Mouse (Mus musculus): Measurements from ENCODE around the gene Cyfip1.
"Not testable (repeated sequence)": the region's sequence is repeated elsewhere in the genome, so short reads cannot be mapped to it uniquely, and the experiment has no call there.

The Cyfip1 gene

DNA sequence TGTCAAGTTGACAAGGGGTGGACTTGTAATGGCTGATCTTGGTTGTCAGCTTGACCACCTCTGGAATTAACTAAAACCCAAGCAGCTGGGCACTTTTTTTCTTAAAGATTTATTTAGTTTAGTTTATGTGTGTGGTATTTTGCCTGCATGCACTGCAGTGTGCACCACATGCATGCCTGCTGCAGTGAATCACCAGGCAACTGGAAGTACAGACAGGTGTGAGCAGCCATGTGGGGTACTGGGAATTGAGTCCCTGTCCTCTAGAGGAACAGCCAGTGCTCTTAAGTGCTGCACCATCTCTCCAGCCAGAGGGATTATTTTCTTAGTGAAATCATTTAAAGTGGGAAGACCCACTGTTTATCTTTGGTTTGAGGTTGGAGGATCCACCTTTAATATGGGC lies 23.5 kb downstream of the Cyfip1 start:
- no peak for DNase-seq (ENCODE audit: low spot score in 2 of 2)

GRCm38 (mm10) chr7:55865750-55866416 lies 24.3 kb downstream of the Cyfip1 start:
- no peak for DNase-seq (ENCODE audit: low spot score in 2 of 2)

DNA sequence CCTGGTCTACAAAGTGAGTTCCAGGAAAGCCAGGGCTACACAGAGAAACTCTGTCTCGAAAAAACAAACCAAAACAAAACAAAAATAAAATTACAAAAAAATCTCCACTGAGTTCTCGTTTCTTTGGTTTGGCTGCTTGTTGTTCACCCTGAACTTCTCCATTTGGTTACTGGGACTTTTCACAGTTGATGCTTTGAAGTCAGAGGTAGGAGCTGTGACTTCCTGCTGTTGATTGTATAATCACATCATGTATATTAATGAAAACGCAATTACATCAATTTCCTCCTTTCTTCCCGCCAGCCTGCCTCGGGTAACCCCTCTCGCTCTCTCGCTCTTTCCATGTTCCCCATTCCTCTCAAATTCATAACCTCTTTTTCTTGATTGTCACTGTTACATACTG lies 26.7 kb downstream of the Cyfip1 start:
- no peak for DNase-seq (ENCODE audit: low spot score in 2 of 2)

DNA sequence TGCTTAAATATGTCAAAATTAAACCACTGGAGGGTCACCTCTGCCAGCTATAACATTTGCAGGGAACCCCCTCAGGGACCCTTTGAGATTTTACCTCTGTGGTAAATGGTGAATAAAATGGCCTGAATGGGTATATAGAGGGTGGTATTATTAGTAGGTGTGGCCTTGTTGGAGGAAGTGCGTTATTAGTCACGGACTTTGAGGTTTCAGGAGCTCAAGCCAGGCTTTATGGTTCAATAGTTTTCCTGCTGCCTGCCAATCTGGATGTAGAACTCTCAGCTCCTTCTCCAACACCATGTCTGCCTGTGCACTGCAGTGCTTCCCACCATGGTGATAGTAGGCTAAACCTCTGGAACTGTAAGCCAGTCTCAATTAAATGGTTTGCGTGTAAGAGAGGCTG lies 27.7 kb downstream of the Cyfip1 start:
- DNase-seq (ENCODE audit: low spot score in 2 of 2): no peak

DNA sequence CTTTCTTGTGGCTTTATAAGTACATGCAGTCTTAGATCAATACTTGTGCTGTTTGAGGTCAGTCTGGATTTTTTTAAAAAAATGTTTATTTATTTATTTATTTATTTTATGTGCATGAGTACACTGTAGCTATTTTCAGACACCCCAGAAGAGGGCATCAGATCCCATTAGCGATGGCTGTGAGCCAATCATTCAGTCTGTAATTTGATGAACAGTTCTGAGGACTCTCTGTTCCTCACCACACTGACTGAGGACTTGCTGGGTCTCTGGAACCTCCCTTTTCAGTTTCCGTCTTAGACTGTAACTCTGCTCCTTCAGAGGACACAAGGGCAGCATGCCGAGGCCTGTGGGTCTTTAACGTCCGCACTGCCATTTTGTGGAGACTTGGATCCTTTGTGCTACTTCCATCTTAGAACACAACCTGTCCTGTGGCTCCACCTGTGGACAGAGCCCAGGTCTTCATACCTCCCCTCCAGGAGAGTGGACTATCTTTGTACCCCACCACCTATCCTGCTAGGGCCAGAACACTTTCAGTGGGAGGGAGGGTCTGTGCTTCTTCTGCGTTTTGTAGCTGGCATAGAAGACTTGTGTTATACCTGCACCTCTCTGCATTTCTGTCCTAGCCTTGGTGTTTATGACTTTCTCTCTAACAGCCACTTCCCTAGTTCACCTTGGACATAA lies 28.9 kb downstream of the Cyfip1 start:
- no peak for DNase-seq (ENCODE audit: low spot score in 2 of 2)

DNA sequence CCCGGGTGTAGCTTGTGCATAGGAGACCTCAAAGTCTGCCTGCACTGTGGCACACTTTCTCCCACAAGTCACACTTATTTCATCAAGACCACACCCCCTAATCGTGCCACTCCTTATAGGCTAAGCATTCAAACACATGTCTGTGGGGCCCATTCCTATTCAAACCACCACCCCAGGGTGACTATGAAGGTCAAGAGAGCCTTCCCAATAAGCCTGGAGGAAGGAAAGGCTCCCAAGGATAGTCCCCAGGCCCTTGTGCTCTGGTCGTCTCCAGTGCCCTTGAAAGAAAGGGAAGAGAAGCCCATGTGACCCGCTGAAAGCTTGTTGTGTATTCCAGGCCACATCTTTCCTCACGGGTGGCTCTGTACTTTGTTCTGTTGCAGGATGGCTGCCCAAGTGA lies 29.9 kb downstream of the Cyfip1 start:
- DNase-seq (ENCODE audit: low spot score in 2 of 2): no peak

DNA sequence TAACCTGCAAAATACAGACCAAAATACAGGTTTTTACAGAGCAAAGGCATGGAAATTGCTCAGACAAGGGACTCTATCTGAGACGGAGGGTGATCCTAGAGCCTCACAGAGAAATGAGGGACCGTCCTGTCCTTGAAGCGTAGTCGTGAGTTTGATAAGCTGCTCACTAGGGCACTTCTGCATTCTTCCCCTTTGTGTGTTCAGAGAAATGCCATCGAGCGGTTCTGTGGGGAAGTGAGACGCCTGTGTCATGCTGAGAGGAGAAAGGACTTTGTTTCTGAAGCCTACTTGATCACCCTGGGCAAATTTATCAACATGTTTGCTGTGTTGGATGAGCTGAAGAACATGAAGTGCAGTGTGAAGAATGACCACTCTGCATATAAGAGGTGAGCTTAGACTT lies 33.2 kb downstream of the Cyfip1 start:
- no peak for DNase-seq (ENCODE audit: low spot score in 2 of 2)

GRCm38 (mm10) chr7:55877721-55878120 lies 36.2 kb downstream of the Cyfip1 start:
- DNase-seq (ENCODE audit: low spot score in 2 of 2): no peak

DNA sequence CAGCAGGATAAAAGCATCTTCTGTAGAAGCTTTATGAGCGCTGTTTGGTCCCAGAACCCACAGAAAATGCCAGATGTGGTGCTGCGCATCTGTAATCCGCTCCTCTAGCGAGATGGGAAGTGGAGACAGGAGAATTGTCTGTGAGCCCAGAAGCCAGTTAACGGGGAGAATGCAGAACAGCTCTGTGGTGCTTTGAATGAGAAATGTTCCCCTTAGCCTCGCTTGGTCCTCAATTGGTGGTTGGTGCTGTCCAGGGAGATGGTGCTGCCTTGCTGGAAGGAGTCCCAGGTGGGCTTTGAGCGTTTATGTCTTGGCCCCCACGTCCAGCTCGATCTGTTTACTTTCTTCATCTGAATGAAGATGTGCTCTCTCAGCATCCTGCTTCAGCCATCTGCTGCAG lies 39.3 kb downstream of the Cyfip1 start:
- no peak for DNase-seq (ENCODE audit: low spot score in 2 of 2)

- no peak for DNase-seq (ENCODE audit: low spot score in 2 of 2)
Observed at GRCm38 (mm10) chr7:55888603-55889002, 47.1 kb downstream of the Cyfip1 start.

GRCm38 (mm10) chr7:55889996-55890395 lies 48.5 kb downstream of the Cyfip1 start:
- DNase-seq (ENCODE audit: low spot score in 2 of 2): no peak

- DNase-seq (ENCODE audit: low spot score in 2 of 2): peak in 1 of 2 experiments; percentile 43
Observed at GRCm38 (mm10) chr7:55890731-55891130, 49.2 kb downstream of the Cyfip1 start.

DNA sequence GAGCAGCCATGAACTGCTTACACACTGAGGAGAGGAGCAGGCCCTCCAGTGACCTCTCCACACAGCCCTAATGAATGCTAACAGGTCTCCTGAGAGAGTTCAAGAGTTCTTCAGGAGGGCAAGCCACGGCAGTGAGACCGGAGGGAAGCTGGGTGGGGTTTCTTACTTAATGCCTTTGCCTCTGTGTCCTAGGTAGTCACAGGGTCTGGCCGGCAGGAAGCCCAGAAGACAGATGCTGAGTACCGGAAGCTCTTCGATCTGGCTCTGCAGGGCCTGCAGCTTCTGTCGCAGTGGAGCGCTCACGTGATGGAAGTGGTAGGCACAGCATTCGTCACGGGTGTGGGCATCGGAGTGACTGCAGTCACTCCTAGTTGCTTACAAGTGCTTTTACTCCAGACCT lies 50.3 kb downstream of the Cyfip1 start:
- no peak for DNase-seq (ENCODE audit: low spot score in 2 of 2)

DNA sequence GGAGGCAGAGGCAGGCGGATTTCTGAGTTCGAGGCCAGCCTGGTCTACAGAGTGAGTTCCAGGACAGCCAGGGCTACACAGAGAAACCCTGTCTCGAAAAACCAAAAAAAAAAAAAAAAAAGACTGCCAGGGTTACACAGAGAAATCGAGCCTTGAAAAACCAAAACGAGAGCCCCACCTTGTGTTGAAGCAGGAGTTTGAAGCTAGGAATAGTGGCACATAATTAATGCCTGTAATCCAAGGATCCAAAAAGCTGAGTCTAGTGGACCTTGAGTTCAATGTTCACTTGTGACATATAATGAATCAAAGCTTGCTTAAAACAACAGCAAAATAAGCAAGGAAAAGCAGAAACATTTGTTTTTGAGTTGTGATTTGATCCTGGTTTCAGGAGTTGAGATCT lies 62.2 kb downstream of the Cyfip1 start:
- no peak for DNase-seq (ENCODE audit: low spot score in 2 of 2)

GRCm38 (mm10) chr7:55905449-55905848 lies 63.9 kb downstream of the Cyfip1 start:
- no peak for DNase-seq (ENCODE audit: low spot score in 2 of 2)

- DNase-seq (ENCODE audit: low spot score in 2 of 2): no peak
Observed at GRCm38 (mm10) chr7:55909519-55909918, 68.0 kb downstream of the Cyfip1 start.

GRCm38 (mm10) chr7:55910356-55910755 lies 68.8 kb downstream of the Cyfip1 start:
- no peak for DNase-seq (ENCODE audit: low spot score in 2 of 2)

DNA sequence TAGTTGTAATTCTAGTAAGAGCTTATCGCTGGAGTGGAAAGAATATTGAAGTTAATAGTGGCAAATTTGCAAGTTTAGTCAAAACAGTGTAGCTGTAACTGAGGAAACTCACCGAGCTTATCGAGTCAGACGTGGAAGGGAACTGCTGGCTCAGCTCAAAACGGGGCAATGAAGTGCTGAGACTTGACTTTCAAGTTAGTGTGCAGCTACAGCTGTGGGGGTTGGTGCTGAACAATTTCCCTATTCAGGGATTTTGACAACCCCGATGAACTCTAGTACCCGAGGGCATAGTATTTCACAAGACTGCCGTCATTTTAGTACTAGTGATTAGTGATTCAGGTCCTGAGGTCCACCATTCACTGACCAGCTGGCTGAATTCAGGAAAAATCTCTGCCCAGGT lies 69.8 kb downstream of the Cyfip1 start:
- DNase-seq (ENCODE audit: low spot score in 2 of 2): peak; percentile 20 to 25

DNA sequence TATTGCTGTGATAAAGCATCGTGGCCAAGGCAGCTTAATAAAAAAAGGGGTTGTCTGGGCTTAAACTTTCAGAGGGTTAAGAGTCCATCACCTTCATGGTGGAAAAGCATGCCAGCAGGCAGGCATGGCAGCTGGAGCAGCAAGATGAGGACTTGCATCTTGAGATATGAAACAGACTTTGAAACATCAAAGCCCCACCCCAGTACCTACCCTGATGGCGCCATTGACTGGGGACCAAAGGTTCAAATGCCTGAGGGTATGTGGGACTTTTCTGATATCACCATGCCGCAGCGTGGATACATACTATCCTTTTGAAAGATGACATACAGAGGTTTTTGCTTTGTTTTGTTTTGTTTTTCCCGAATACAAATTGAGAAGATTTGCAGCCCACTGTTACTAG lies 70.6 kb downstream of the Cyfip1 start:
- DNase-seq (ENCODE audit: low spot score in 2 of 2): no peak

- not testable (repeated sequence) for DNase-seq (ENCODE audit: low spot score in 2 of 2)
Observed at GRCm38 (mm10) chr7:55918365-55918764, 76.8 kb downstream of the Cyfip1 start.

DNA sequence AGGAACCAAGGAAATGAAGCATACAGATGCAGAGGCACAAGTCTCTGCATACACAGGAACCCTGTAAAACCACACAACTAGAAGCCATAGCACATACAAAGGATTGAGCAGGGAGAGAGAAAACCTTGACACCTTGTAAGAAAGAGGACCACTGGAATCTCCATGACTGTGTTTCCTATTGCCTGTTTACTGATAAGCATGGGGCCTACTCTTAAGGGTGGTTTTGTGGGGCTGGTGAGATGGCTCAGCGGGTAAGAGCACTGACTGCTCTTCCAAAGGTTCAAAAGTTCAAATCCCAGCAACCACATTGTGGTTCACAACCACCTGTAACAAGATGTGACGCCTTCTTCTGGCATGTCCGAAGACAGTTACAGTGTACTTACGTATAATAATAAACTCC lies 85.7 kb downstream of the Cyfip1 start:
- no peak for DNase-seq (ENCODE audit: low spot score in 2 of 2)

DNA sequence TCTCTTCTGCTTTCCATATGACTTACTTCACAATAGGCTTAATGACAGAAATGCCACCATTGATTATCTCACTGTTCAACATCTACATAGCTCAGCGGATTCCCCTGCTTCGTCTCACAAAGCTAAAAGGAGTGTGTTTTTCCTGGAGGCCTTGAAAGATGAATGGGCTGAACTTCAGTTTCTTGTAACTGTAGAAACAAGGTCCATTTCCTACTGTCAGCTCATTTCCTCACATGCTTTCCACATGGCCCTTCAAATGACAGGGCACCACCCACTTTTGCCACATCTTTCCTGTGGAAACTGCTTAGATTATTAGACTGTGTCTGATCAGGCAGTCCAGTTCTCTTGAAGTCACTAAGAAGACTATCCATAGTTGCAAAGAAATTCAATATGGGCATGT lies 87.1 kb downstream of the Cyfip1 start:
- DNase-seq (ENCODE audit: low spot score in 2 of 2): no peak

- no peak for DNase-seq (ENCODE audit: low spot score in 2 of 2)
Observed at GRCm38 (mm10) chr7:55935025-55935424, 93.5 kb downstream of the Cyfip1 start.

DNA sequence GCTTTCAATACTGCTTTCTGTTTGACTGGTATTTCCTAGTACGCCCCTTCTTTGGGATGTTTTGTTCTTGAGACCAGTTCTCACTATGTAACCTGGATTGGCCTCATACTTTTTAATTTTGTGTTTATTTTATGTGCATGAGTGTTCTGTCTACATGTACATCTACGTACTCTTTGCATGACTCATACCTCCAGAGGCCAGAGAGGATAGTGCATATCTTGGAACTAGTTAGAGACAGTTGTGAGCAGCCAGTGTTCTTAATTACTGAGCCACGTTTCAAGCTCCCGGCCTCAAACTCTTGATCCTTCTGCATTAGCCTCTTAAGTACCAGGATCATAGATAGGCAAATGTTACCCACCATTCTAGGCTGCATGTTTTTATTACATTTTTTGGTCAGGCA lies 96.8 kb downstream of the Cyfip1 start:
- DNase-seq (ENCODE audit: low spot score in 2 of 2): no peak
